Mouse (Mus musculus): ENCODE data around the gene Rbp2. TPM values are rescaled to one million over a fixed set of nuclear protein-coding genes. Genes with fewer than 3 reads are reported as not detected.

The Rbp2 gene
- not detected for polyA plus RNA-seq (2014; fragmentation: Illumina TruSeq; extraction: RNeasy Lipid Tissue Mini Kit (QIAGEN cat#74804); ENCODE audit: low read depth, low replicate concordance)

GRCm38 (mm10) chr9:98485815-98486214 is at the start of gene Rbp2:
Gene Rbp2 (plus strand): TSS chr9:98486115.

Other genes with a start within 250 kb of the Rbp2 start
- gene Nmnat3, start 198.7 kb upstream of the Rbp2 start, polyA plus RNA-seq (2014; fragmentation: Illumina TruSeq; extraction: RNeasy Lipid Tissue Mini Kit (QIAGEN cat#74804); ENCODE audit: low read depth, low replicate concordance) = 9.4 TPM
- gene Rbp1, start 63.2 kb upstream of the Rbp2 start, polyA plus RNA-seq (2014; fragmentation: Illumina TruSeq; extraction: RNeasy Lipid Tissue Mini Kit (QIAGEN cat#74804); ENCODE audit: low read depth, low replicate concordance) = 0.41 TPM
- gene Copb2, start 77.6 kb downstream of the Rbp2 start, polyA plus RNA-seq (2014; fragmentation: Illumina TruSeq; extraction: RNeasy Lipid Tissue Mini Kit (QIAGEN cat#74804); ENCODE audit: low read depth, low replicate concordance) = 344 TPM
- gene Mrps22, start 115.5 kb downstream of the Rbp2 start, polyA plus RNA-seq (2014; fragmentation: Illumina TruSeq; extraction: RNeasy Lipid Tissue Mini Kit (QIAGEN cat#74804); ENCODE audit: low read depth, low replicate concordance) = 129 TPM